Mouse (Mus musculus): ENCODE data around the gene Exoc1. TPM values are rescaled to one million over a fixed set of nuclear protein-coding genes. Genes with fewer than 3 reads are reported as not detected.

Gene Exoc1
- 43.7 and 44.5 TPM in 2 replicates for polyA plus RNA-seq (2016; fragmentation: Nextera tagmentation; extraction: Ambion mirVana)

DNA sequence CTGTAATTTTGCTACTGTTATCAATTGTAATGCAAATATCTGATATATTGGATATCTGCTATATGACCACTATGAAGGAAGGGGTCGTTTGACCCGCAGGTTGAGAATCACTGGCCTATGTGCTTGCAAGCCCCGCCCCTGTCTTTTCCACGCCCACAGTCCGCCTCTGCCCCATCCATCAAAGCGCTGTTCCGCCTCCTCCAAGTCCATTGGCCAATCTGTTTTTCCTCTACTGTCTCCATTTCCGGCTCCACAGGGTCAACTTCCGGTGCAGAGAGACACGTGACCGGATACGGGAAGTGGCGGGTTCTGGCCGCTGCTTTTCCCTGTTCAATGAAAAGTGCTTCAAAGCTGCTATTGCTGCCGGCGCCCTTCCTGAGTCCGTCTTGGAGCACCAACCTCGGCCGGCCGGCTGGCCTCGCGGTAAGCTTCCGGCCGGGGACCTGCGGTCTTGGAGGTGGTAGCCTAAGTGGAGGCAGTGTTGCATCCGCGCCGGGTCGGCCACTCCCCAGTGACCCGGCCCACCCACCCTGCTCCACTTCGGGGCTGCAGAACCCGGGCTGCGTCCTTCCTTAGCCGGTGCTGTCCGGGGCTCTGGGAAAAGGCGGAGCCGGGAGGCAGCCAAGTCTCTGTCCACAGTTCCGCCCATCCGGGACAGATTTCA lies at the start of gene Exoc1:
Gene Exoc1, plus strand, starts transcription at position 272 of the 664 bp plus-strand sequence.
- peak; percentile 99 for ATAC-seq (ENCODE audit: insufficient number of reproducible peaks, insufficient read depth, low FRiP score, low TSS enrichment, low read depth)
- Histone ChIP-seq H3K9me3 (no peaks in the 10 kb centered on the region), H3K27ac (peak within 1 kb of the TSS; percentile 82; the same call in 1 of the 2 replicates), H3K36me3 (peaks cover 10% of the 10 kb centered on the region; the same call in 1 of the 2 replicates), H3K4me1 (replicated peaks) (peaks cover 10% of the 10 kb centered on the region; the same call in 1 of the 2 replicates), H3K4me2 (peak within 1 kb of the TSS; percentile 82), H3K27me3 (no peaks in the 10 kb centered on the region), H3K4me3 (replicated peaks) (peak within 1 kb of the TSS; percentile 92), H3K9ac (replicated peaks) (peak within 1 kb of the TSS; percentile 79)
- under 1% methylated on average over 39 of the region's 39 CpGs for WGBS

DNA sequence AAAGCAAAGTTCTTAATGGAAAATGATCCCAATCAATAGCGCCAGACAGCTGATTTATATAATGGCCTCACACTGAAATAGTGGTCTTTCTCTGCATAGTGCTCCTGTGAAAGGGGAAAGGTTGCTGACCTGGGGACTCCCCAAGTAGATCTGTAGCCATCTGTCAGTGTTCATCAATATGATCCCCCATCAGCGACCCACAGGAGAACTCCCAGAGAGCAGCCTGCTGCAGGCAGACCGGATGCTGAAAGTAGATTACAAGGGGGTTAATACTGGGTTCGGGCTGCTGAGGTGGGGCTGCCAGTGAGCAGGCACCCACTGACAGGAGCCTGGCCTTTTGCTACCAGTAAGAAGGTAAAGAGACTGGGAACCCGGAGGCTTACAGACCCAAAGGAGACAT lies 45.3 kb upstream of the Exoc1 start, which contains the start of gene Gm7271:
Gene Gm7271, plus strand, starts transcription at position 230 of the 400 bp plus-strand sequence.
- no peak within 1 kb of the TSS for H3K27ac ChIP-seq
- no peak within 1 kb of the TSS for H3K9ac ChIP-seq (replicated peaks)
- no peaks in the 10 kb centered on the region; the same call in 1 of the 2 replicates for H3K27me3 ChIP-seq
- no peak within 1 kb of the TSS for H3K4me2 ChIP-seq
- ATAC-seq (ENCODE audit: insufficient number of reproducible peaks, insufficient read depth, low FRiP score, low TSS enrichment, low read depth): no peak
- H3K4me3 ChIP-seq (replicated peaks): no peak within 1 kb of the TSS
- no peaks in the 10 kb centered on the region for H3K9me3 ChIP-seq
- no peaks in the 10 kb centered on the region for H3K36me3 ChIP-seq
- 54% methylated on average over 5 of the region's 5 CpGs for WGBS
- H3K4me1 ChIP-seq (replicated peaks): no peaks in the 10 kb centered on the region

DNA sequence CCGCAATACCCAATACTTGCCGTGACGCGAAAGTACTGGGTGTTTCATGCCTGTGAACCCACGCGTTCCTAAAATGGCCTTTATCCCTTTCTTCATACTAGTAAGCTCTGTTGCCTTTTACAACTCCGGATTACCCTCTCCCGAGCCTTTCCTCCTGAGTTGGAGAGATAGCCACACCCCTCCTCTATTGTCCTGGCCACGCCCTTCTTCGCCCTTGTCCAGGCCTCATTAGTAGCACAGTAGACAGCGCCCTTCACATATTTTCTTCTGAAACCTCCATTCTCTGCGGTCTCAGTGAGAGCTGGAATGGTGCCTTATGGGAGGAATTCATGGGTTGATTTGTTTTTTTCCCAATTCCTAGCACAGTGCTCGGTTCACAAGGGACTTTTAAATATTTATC lies 34.0 kb upstream of the Exoc1 start:
- Histone ChIP-seq H3K4me2 (no peak overlapping the region), H3K4me3 (replicated peaks) (no peak overlapping the region), H3K36me3 (no peaks in the 10 kb centered on the region), H3K4me1 (replicated peaks) (no peaks in the 10 kb centered on the region), H3K9ac (replicated peaks) (no peak overlapping the region), H3K27me3 (no peaks in the 10 kb centered on the region), H3K9me3 (no peaks in the 10 kb centered on the region), H3K27ac (no peak overlapping the region)
- no peak for ATAC-seq (ENCODE audit: insufficient number of reproducible peaks, insufficient read depth, low FRiP score, low TSS enrichment, low read depth)
- 80% methylated on average over 13 of the region's 13 CpGs for WGBS

DNA sequence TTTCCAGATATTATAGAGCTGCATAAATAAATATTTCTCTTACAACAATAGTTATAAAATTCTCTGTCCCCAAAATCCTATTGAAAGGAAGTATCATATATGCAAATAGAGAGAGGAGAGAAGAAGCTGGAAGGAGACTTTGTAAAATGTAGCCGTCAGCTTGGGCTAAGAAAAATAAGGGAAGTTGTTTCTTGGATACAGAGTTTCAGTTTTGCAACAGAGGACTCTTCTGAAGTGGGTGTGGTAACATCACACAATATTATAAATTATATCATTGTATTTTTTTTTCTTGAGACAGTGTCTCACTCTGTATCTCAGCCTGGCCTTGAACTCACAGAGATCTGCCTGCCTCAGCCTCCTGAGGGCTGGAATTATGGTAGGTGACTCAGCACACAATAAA lies 6.7 kb upstream of the Exoc1 start:
- 91% methylated on average over 1 of the region's 1 CpGs for WGBS
- Histone ChIP-seq H3K27ac (no peak overlapping the region), H3K4me2 (no peak overlapping the region), H3K9me3 (no peaks in the 10 kb centered on the region), H3K36me3 (no peaks in the 10 kb centered on the region), H3K4me3 (replicated peaks) (no peak overlapping the region), H3K27me3 (no peaks in the 10 kb centered on the region), H3K4me1 (replicated peaks) (no peaks in the 10 kb centered on the region), H3K9ac (replicated peaks) (no peak overlapping the region)
- no peak for ATAC-seq (ENCODE audit: insufficient number of reproducible peaks, insufficient read depth, low FRiP score, low TSS enrichment, low read depth)

DNA sequence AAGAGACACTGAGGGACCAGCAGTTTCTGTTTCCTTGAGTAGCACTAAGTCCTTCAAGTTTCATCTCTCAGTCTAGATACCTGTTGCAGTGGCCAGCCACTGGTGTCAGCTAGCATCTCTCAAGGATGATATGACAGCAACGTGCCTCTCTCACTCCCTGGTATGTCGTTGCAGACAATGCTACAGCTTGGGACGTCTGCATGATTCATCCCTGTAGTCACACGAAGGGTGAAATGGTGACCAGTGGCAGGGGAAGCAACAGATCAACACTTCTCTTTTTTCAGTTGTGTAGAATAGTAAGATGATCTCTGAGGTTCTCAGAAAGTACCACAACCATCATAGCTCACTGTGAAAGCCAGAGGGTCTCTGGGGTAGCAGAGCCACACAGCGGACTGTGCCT lies 4.5 kb upstream of the Exoc1 start:
- 78% methylated on average over 5 of the region's 5 CpGs for WGBS
- Histone ChIP-seq H3K9ac (replicated peaks) (no peak overlapping the region), H3K4me3 (replicated peaks) (no peak overlapping the region), H3K4me1 (replicated peaks) (peaks cover under 1% of the 10 kb centered on the region; the same call in 1 of the 2 replicates), H3K9me3 (no peaks in the 10 kb centered on the region), H3K27me3 (no peaks in the 10 kb centered on the region), H3K27ac (no peak overlapping the region), H3K4me2 (no peak overlapping the region), H3K36me3 (no peaks in the 10 kb centered on the region)
- ATAC-seq (ENCODE audit: insufficient number of reproducible peaks, insufficient read depth, low FRiP score, low TSS enrichment, low read depth): no peak

DNA sequence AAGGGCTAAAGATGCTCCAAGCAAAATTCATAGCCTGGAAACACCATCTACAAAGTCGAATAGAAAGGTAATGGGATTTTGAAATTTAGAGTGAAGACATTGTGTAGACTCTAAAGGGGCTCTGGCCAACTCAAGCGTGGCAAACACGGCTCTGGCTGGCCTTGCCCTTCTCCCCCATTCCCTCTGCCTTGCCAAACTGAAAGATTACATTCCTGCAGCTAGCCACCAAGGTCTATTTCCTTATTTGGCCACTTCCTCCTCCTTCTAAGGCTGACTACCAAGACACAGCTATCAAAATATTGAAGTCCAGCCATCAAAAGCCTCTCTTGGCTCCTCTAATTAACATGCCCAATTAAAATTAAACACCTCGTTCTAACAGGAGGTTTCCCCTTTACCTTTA lies 4.0 kb upstream of the Exoc1 start:
- no peak overlapping the region for H3K4me2 ChIP-seq
- no peak for ATAC-seq (ENCODE audit: insufficient number of reproducible peaks, insufficient read depth, low FRiP score, low TSS enrichment, low read depth)
- H3K27me3 ChIP-seq: no peaks in the 10 kb centered on the region
- no peak overlapping the region for H3K4me3 ChIP-seq (replicated peaks)
- WGBS: 66% methylated on average over 4 of the region's 4 CpGs
- H3K4me1 ChIP-seq (replicated peaks): peaks cover 5% of the 10 kb centered on the region; the same call in 1 of the 2 replicates
- H3K36me3 ChIP-seq: no peaks in the 10 kb centered on the region
- H3K9me3 ChIP-seq: no peaks in the 10 kb centered on the region
- no peak overlapping the region for H3K27ac ChIP-seq
- H3K9ac ChIP-seq (replicated peaks): no peak overlapping the region

DNA sequence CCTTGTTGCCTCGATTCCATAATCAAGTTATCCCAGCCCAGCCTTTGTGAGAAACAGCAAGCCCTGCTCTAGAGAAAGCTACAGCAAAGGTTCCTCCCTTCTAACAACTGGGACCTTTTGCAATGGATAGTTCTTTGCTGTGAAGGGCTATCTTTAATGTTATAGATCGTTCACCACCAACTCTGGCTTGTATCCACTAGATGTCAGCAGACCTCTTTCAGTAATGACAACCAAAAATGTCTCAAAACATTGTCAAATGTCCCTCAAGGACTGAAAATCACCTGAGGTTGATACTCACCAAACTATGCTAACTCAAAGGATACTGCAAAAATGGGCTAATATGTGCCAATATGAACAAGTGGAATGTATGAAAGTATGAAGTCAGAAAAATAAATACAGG lies 3.3 kb upstream of the Exoc1 start:
- Histone ChIP-seq H3K4me2 (no peak overlapping the region), H3K36me3 (no peaks in the 10 kb centered on the region), H3K9ac (replicated peaks) (no peak overlapping the region), H3K27ac (no peak overlapping the region), H3K27me3 (no peaks in the 10 kb centered on the region), H3K4me1 (replicated peaks) (peaks cover 10% of the 10 kb centered on the region; the same call in 1 of the 2 replicates), H3K4me3 (replicated peaks) (no peak overlapping the region), H3K9me3 (no peaks in the 10 kb centered on the region)
- no peak for ATAC-seq (ENCODE audit: insufficient number of reproducible peaks, insufficient read depth, low FRiP score, low TSS enrichment, low read depth)
- WGBS: 51% methylated on average over 2 of the region's 2 CpGs

DNA sequence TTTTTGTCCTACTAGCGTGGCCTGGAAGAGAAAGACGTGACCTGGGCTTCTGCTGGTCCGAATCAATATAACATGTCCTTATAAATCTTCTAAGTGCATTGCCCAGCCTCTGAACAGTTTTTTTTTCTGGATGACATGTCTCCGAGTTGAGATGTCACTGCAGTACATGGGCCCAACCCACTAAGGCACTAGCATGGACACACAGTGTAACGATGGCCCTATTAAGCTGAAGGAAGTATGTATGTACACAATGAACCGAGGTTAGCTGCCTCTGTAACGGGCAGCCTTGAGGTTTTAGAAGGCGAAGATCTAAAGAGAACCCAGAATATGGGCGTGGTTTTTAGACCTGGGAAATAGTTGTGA lies 574 bp downstream of the Exoc1 start:
- H3K27me3 ChIP-seq: no peaks in the 10 kb centered on the region
- H3K4me1 ChIP-seq (replicated peaks): peaks cover 10% of the 10 kb centered on the region; the same call in 1 of the 2 replicates
- no peaks in the 10 kb centered on the region for H3K9me3 ChIP-seq
- peak overlapping the region; percentile 82; the same call in 1 of the 2 replicates for H3K27ac ChIP-seq
- ATAC-seq (ENCODE audit: insufficient number of reproducible peaks, insufficient read depth, low FRiP score, low TSS enrichment, low read depth): 0 out of 2 replicates have a peak, but pooled peaks have one; percentile 24
- H3K4me2 ChIP-seq: peak overlapping the region; percentile 82
- H3K9ac ChIP-seq (replicated peaks): peak overlapping the region; percentile 79
- peak overlapping the region; percentile 92 for H3K4me3 ChIP-seq (replicated peaks)
- WGBS: 11% methylated on average over 9 of the region's 9 CpGs
- H3K36me3 ChIP-seq: peaks cover 10% of the 10 kb centered on the region; the same call in 1 of the 2 replicates

DNA sequence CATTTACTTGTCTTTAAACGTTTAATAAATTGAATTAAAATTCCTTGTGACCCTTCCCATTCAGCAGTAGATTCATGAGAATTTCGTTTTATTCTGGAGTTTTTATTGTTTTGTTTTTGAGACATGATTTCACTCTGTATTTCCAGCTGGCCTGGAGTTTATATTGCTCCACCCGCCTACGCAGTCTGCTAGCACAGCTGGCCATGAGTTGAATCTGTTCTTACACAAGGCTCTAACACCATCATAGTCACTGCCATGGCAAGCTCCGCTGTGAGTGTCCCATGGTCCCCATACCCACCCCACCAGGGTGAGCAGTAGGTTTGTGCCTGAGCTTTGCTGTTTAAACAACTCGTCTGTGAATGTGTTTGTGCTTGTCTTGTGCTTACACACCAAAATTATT lies 4.1 kb downstream of the Exoc1 start:
- ATAC-seq (ENCODE audit: insufficient number of reproducible peaks, insufficient read depth, low FRiP score, low TSS enrichment, low read depth): no peak

DNA sequence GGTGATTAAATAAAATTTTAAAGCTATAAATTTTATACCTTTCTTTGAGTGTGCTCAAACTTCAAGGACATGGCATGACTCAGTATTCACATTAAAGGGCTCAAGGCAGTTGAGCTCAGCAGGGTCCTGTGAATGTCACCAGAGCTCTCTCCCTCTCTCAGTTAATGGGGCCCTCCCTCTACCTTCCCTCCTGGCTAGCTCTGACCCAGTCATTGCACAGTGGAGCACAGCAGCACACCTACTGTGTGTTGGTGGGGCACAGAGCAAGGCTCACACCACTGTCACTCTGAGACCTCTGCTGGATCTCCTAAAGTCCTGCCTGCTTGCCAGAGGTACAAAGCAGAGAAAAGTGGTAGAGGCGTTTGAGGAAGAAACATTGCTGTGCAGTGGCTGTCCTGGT lies 7.1 kb downstream of the Exoc1 start:
- no peak overlapping the region for H3K4me2 ChIP-seq
- no peaks in the 10 kb centered on the region for H3K27me3 ChIP-seq
- H3K36me3 ChIP-seq: peaks cover 45% of the 10 kb centered on the region

More for the DNA sequence above, 4.1 kb downstream of the Exoc1 start:
- H3K4me2 ChIP-seq: no peak overlapping the region
- H3K27me3 ChIP-seq: no peaks in the 10 kb centered on the region
- no peak overlapping the region for H3K27ac ChIP-seq
- peaks cover 10% of the 10 kb centered on the region; the same call in 1 of the 2 replicates for H3K4me1 ChIP-seq (replicated peaks)
- H3K9ac ChIP-seq (replicated peaks): no peak overlapping the region
- H3K9me3 ChIP-seq: no peaks in the 10 kb centered on the region
- H3K4me3 ChIP-seq (replicated peaks): no peak overlapping the region
- peaks cover 37% of the 10 kb centered on the region for H3K36me3 ChIP-seq
- 84% methylated on average over 6 of the region's 6 CpGs for WGBS

DNA sequence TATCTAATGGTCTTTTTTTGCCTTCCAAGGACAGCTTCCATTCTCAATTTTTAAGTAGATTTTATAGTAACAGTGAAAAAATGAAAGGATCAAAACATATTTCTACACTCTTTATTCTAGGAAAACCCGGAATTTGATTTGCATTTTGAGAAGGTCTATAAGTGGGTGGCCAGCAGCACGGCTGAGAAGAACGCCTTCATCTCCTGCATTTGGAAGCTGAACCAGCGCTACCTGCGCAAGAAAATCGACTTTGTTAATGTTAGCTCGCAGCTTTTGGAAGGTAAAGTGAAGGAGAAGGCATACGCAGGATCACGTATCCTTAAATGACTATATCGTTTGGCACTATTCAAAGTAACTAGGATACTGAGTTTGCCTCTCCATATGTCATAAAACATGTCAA lies 8.5 kb downstream of the Exoc1 start:
- Histone ChIP-seq H3K9me3 (no peaks in the 10 kb centered on the region), H3K36me3 (peaks cover 59% of the 10 kb centered on the region), H3K9ac (replicated peaks) (no peak overlapping the region), H3K4me1 (replicated peaks) (no peaks in the 10 kb centered on the region), H3K27ac (no peak overlapping the region), H3K27me3 (no peaks in the 10 kb centered on the region), H3K4me2 (no peak overlapping the region), H3K4me3 (replicated peaks) (no peak overlapping the region)
- no peak for ATAC-seq (ENCODE audit: insufficient number of reproducible peaks, insufficient read depth, low FRiP score, low TSS enrichment, low read depth)
- 95% methylated on average over 10 of the region's 10 CpGs for WGBS

More for the DNA sequence above, 7.1 kb downstream of the Exoc1 start:
- Histone ChIP-seq H3K9me3 (no peaks in the 10 kb centered on the region), H3K27ac (no peak overlapping the region), H3K4me1 (replicated peaks) (no peaks in the 10 kb centered on the region), H3K4me3 (replicated peaks) (no peak overlapping the region), H3K9ac (replicated peaks) (no peak overlapping the region)
- ATAC-seq (ENCODE audit: insufficient number of reproducible peaks, insufficient read depth, low FRiP score, low TSS enrichment, low read depth): no peak
- WGBS: 83% methylated on average over 1 of the region's 1 CpGs

DNA sequence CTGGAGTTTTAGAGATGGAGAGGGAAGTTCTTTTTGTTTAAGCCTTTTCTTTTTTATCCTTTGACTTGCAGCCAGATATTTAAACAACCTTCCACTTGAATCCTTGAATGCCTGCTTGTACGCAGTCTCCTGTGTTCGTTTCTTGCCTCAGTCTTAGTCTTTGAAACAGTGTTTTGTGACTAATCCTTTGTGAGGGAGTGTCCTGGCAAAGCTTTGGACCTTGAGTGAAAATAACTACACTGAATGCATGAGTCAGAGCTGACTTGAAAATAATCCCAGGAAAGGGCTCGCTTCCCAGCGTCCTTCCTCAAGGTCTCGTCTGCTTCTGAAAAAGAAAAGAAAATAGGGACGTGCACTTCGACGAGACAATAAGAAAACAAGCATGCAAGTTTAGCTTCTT lies 11.1 kb downstream of the Exoc1 start:
- Histone ChIP-seq H3K27ac (no peak overlapping the region), H3K27me3 (no peaks in the 10 kb centered on the region), H3K4me2 (no peak overlapping the region), H3K9me3 (no peaks in the 10 kb centered on the region), H3K4me1 (replicated peaks) (no peaks in the 10 kb centered on the region), H3K36me3 (peaks cover 72% of the 10 kb centered on the region), H3K4me3 (replicated peaks) (no peak overlapping the region), H3K9ac (replicated peaks) (no peak overlapping the region)
- WGBS: 90% methylated on average over 8 of the region's 8 CpGs
- ATAC-seq (ENCODE audit: insufficient number of reproducible peaks, insufficient read depth, low FRiP score, low TSS enrichment, low read depth): no peak
